Mouse (Mus musculus): ENCODE results near the gene Prkag1. TPM values are rescaled to one million over a fixed set of nuclear protein-coding genes. Genes with fewer than 3 reads are reported as not detected.

The Prkag1 gene
- 94.1 and 95.7 TPM in 2 replicates for polyA plus RNA-seq (2015; fragmentation: Nextera tagmentation; extraction: Ambion mirVana)

GRCm38 (mm10) chr15:98830736-98831683 lies at the start of gene Prkag1:
Gene Prkag1, minus strand, starts transcription at chr15:98831521.
- under 1% methylated on average over 64 of the region's 66 CpGs for WGBS (ENCODE audit: insufficient replicate concordance)
- Histone ChIP-seq H3K27ac (replicated peaks) (peak within 1 kb of the TSS; percentile 100), H3K36me3 (replicated peaks) (peaks cover 41% of the 10 kb centered on the region), H3K4me3 (replicated peaks) (peak within 1 kb of the TSS; percentile 93), H3K4me1 (replicated peaks) (peaks cover 75% of the 10 kb centered on the region), H3K27me3 (no peaks in the 10 kb centered on the region), H3K9ac (peak within 1 kb of the TSS; percentile 91), H3K9me3 (replicated peaks) (no peaks in the 10 kb centered on the region), H3K4me2 (peak within 1 kb of the TSS; percentile 75)
- ATAC-seq (ENCODE audit: insufficient read depth): peak; percentile 81

- no peak overlapping the region for H3K27ac ChIP-seq (replicated peaks)
- no peak for ATAC-seq (ENCODE audit: insufficient read depth)
- 11% methylated on average over 3 of the region's 3 CpGs for WGBS (ENCODE audit: insufficient replicate concordance)
Measured at GRCm38 (mm10) chr15:98877331-98877730, 46.0 kb upstream of the Prkag1 start.

GRCm38 (mm10) chr15:98871916-98872888 lies 40.9 kb upstream of the Prkag1 start:
- no peaks in the 10 kb centered on the region for H3K36me3 ChIP-seq (replicated peaks)
- 1% methylated on average over 51 of the region's 51 CpGs for WGBS (ENCODE audit: insufficient replicate concordance)

More at GRCm38 (mm10) chr15:98877331-98877730, 46.0 kb upstream of the Prkag1 start:
- Histone ChIP-seq H3K4me1 (replicated peaks) (peaks cover 43% of the 10 kb centered on the region), H3K9ac (no peak overlapping the region), H3K36me3 (replicated peaks) (no peaks in the 10 kb centered on the region), H3K9me3 (replicated peaks) (no peaks in the 10 kb centered on the region), H3K4me2 (no peak overlapping the region), H3K4me3 (replicated peaks) (no peak overlapping the region), H3K27me3 (0 out of 2 replicates have a peak, but pooled peaks cover 6% of the 10 kb centered on the region)

GRCm38 (mm10) chr15:98871070-98871915 lies 40.0 kb upstream of the Prkag1 start, which contains the start of gene Kmt2d:
Gene Kmt2d, minus strand, starts transcription at chr15:98871204.
- peak; percentile 51 for ATAC-seq (ENCODE audit: insufficient read depth)
- Histone ChIP-seq H3K4me1 (replicated peaks) (peaks cover 58% of the 10 kb centered on the region), H3K27me3 (0 out of 2 replicates have a peak, but pooled peaks cover 6% of the 10 kb centered on the region), H3K36me3 (replicated peaks) (peaks cover 7% of the 10 kb centered on the region), H3K9ac (peak within 1 kb of the TSS; percentile 98), H3K4me3 (replicated peaks) (peak within 1 kb of the TSS; percentile 87), H3K9me3 (replicated peaks) (no peaks in the 10 kb centered on the region), H3K4me2 (peak within 1 kb of the TSS; percentile 85), H3K27ac (replicated peaks) (peak within 1 kb of the TSS; percentile 92)
- WGBS (ENCODE audit: insufficient replicate concordance): under 1% methylated on average over 93 of the region's 94 CpGs

More at GRCm38 (mm10) chr15:98871916-98872888, 40.9 kb upstream of the Prkag1 start:
- Histone ChIP-seq H3K4me1 (replicated peaks) (peaks cover 51% of the 10 kb centered on the region), H3K4me3 (replicated peaks) (peak overlapping the region; percentile 87), H3K9me3 (replicated peaks) (no peaks in the 10 kb centered on the region), H3K4me2 (peak overlapping the region; percentile 85), H3K27ac (replicated peaks) (peak overlapping the region; percentile 92), H3K9ac (peak overlapping the region; percentile 98), H3K27me3 (0 out of 2 replicates have a peak, but pooled peaks cover 6% of the 10 kb centered on the region)
- peak; percentile 75 for ATAC-seq (ENCODE audit: insufficient read depth)

GRCm38 (mm10) chr15:98870179-98871069 lies 39.1 kb upstream of the Prkag1 start:
- peak overlapping the region; percentile 87 for H3K4me3 ChIP-seq (replicated peaks)
- under 1% methylated on average over 16 of the region's 16 CpGs for WGBS (ENCODE audit: insufficient replicate concordance)
- no peaks in the 10 kb centered on the region for H3K9me3 ChIP-seq (replicated peaks)
- H3K27me3 ChIP-seq: 0 out of 2 replicates have a peak, but pooled peaks cover 3% of the 10 kb centered on the region
- ATAC-seq (ENCODE audit: insufficient read depth): no peak
- peak overlapping the region; percentile 98 for H3K9ac ChIP-seq
- H3K4me1 ChIP-seq (replicated peaks): peaks cover 58% of the 10 kb centered on the region
- H3K27ac ChIP-seq (replicated peaks): peak overlapping the region; percentile 92
- peaks cover 16% of the 10 kb centered on the region for H3K36me3 ChIP-seq (replicated peaks)
- H3K4me2 ChIP-seq: peak overlapping the region; percentile 85

GRCm38 (mm10) chr15:98869342-98870178 lies 38.2 kb upstream of the Prkag1 start:
- Histone ChIP-seq H3K36me3 (replicated peaks) (peaks cover 24% of the 10 kb centered on the region), H3K9me3 (replicated peaks) (no peaks in the 10 kb centered on the region), H3K27ac (replicated peaks) (peak overlapping the region; percentile 92), H3K9ac (peak overlapping the region; percentile 98), H3K27me3 (no peaks in the 10 kb centered on the region), H3K4me3 (replicated peaks) (peak overlapping the region; percentile 87), H3K4me2 (peak overlapping the region; percentile 85), H3K4me1 (replicated peaks) (peaks cover 58% of the 10 kb centered on the region)
- 12% methylated on average over 8 of the region's 8 CpGs for WGBS (ENCODE audit: insufficient replicate concordance)
- no peak for ATAC-seq (ENCODE audit: insufficient read depth)

GRCm38 (mm10) chr15:98868346-98869063 lies 37.2 kb upstream of the Prkag1 start:
- 24% methylated on average over 11 of the region's 11 CpGs for WGBS (ENCODE audit: insufficient replicate concordance)
- Histone ChIP-seq H3K27ac (replicated peaks) (peak overlapping the region; percentile 92), H3K27me3 (no peaks in the 10 kb centered on the region), H3K4me1 (replicated peaks) (peaks cover 58% of the 10 kb centered on the region), H3K4me3 (replicated peaks) (peak overlapping the region; percentile 87), H3K9me3 (replicated peaks) (no peaks in the 10 kb centered on the region), H3K9ac (peak overlapping the region; percentile 98), H3K36me3 (replicated peaks) (peaks cover 35% of the 10 kb centered on the region), H3K4me2 (peak overlapping the region; percentile 85)
- no peak for ATAC-seq (ENCODE audit: insufficient read depth)

GRCm38 (mm10) chr15:98867321-98867720 lies 36.0 kb upstream of the Prkag1 start:
- H3K36me3 ChIP-seq (replicated peaks): peaks cover 47% of the 10 kb centered on the region
- H3K4me2 ChIP-seq: peak overlapping the region; percentile 85
- H3K9ac ChIP-seq: peak overlapping the region; percentile 98; the same call in 1 of the 2 replicates
- 17% methylated on average over 6 of the region's 6 CpGs for WGBS (ENCODE audit: insufficient replicate concordance)
- H3K4me1 ChIP-seq (replicated peaks): peaks cover 47% of the 10 kb centered on the region
- no peaks in the 10 kb centered on the region for H3K27me3 ChIP-seq
- H3K9me3 ChIP-seq (replicated peaks): no peaks in the 10 kb centered on the region
- peak overlapping the region; percentile 87 for H3K4me3 ChIP-seq (replicated peaks)
- no peak for ATAC-seq (ENCODE audit: insufficient read depth)
- peak overlapping the region; percentile 92 for H3K27ac ChIP-seq (replicated peaks)

Data from liver, embryonic 15.5 days (tissue).